Comparison of ENCODE assay signal across 21 mouse cellular contexts in genomic region chr11:59775435-59776148, GRCm38 (mm10). TPM values are rescaled to one million over a fixed set of nuclear protein-coding genes. Genes with fewer than 3 reads are reported as not detected.
DNase-seq lines count a peak whose midpoint lies in the region; ATAC-seq and TF ChIP-seq lines count a peak whose summit lies in the region.
"Had no signal": no experiment of that assay in that cellular context is flagged by ENCODE, and none has a peak within 500 bp of the region (broad histone marks: within the 10 kb centered on the region; RNA-seq: fewer than 3 reads in every experiment).

No protein-coding gene starts in this region.

- H3K36me3 ChIP-seq in hindbrain, postnatal 0 days (ENCODE audit: insufficient read depth, low read length): peaks cover 47% of the 10 kb centered on the region
- peaks cover 84% of the 10 kb centered on the region for H3K36me3 ChIP-seq in hindbrain, embryonic 13.5 days
- peaks cover 5% of the 10 kb centered on the region for H3K36me3 ChIP-seq in liver, embryonic 14.5 days (replicated peaks; ENCODE audit: control insufficient read depth, insufficient read depth, low read depth)

- H3K4me2 ChIP-seq in hindbrain, postnatal 0 days (ENCODE audit: low read depth, low read length): no peak overlapping the region
- H3K4me2 ChIP-seq in hindbrain, embryonic 13.5 days: no peak overlapping the region
- H3K4me2 ChIP-seq in liver, embryonic 14.5 days (ENCODE audit: low read depth): no peak overlapping the region
- H3K4me2 ChIP-seq: forebrain, embryonic 12.5 days; limb, embryonic 15.5 days had no signal

- no peak overlapping the region for H3K9ac ChIP-seq in hindbrain, postnatal 0 days (replicated peaks; ENCODE audit: low read length)
- no peak overlapping the region for H3K9ac ChIP-seq in hindbrain, embryonic 13.5 days
- no peak overlapping the region for H3K9ac ChIP-seq in liver, embryonic 14.5 days (replicated peaks)
- H3K9ac ChIP-seq: forebrain, embryonic 12.5 days; limb, embryonic 15.5 days had no signal

- TF ChIP-seq EP300 in liver, embryonic 14.5 days (IDR thresholded peaks at IDR 0.05; ENCODE audit: low read depth): no peak

- WGBS in hindbrain, postnatal 0 days: 79% methylated on average over 13 of the region's 13 CpGs
- WGBS in hindbrain, embryonic 13.5 days: 86% methylated on average over 13 of the region's 13 CpGs
- 89% methylated on average over 13 of the region's 13 CpGs for WGBS in liver, embryonic 14.5 days (ENCODE audit: insufficient replicate concordance)

- no peaks in the 10 kb centered on the region for H3K27me3 ChIP-seq in hindbrain, postnatal 0 days (ENCODE audit: insufficient read depth, low read length)
- H3K27me3 ChIP-seq in hindbrain, embryonic 13.5 days: no peaks in the 10 kb centered on the region
- H3K27me3 ChIP-seq in liver, embryonic 14.5 days (ENCODE audit: control insufficient read depth, insufficient read depth, low read length): no peaks in the 10 kb centered on the region
- H3K27me3 ChIP-seq: CH12.LX; forebrain, embryonic 12.5 days; limb, embryonic 15.5 days had no signal

- peak; percentile 31 for DNase-seq in hindbrain, postnatal 0 days (ENCODE audit: low spot score)
- DNase-seq in liver, embryonic 14.5 days (ENCODE audit: low read depth in 3 of 3, low spot score in 3 of 3): no peak
- DNase-seq in liver (no peak), ES-CJ7 (ENCODE audit: low read depth, low spot score) (peak; percentile 21)
- peak; percentile 11 for DNase-seq in brain, embryonic 14.5 days (ENCODE audit: low read depth)
- no peak for DNase-seq in embryo, embryonic 10.5 days (ENCODE audit: low spot score)
- DNase-seq in urinary bladder, postnatal 36 days (ENCODE audit: low spot score in 2 of 2): no peak
- DNase-seq: adrenal gland, adult 2 months; B cell, adult 2 months; cerebellum, adult 8-10 months; kidney, adult 18-20 months; kidney, postnatal 14 days had no signal

- H3K9me3 ChIP-seq in hindbrain, postnatal 0 days (ENCODE audit: low read length): no peaks in the 10 kb centered on the region
- H3K9me3 ChIP-seq in hindbrain, embryonic 13.5 days: no peaks in the 10 kb centered on the region
- H3K9me3 ChIP-seq in liver, embryonic 14.5 days (ENCODE audit: control insufficient read depth, low read length): no peaks in the 10 kb centered on the region
- H3K9me3 ChIP-seq: embryonic facial prominence, embryonic 10.5 days; forebrain, embryonic 12.5 days; heart, embryonic 10.5 days; hindbrain, embryonic 10.5 days; limb, embryonic 15.5 days had no signal

- no peak overlapping the region for H3K4me3 ChIP-seq in hindbrain, postnatal 0 days (ENCODE audit: low read length)
- no peak overlapping the region for H3K4me3 ChIP-seq in hindbrain, embryonic 13.5 days
- H3K4me3 ChIP-seq in liver, embryonic 14.5 days (ENCODE audit: insufficient read depth in 1 of 2, low read depth in 2 of 2, low read length in 2 of 2): no peak overlapping the region
- H3K4me3 ChIP-seq: embryonic facial prominence, embryonic 10.5 days; forebrain, embryonic 12.5 days; heart, embryonic 10.5 days; hindbrain, embryonic 10.5 days; limb, embryonic 15.5 days had no signal

- no peak overlapping the region for H3K27ac ChIP-seq in hindbrain, postnatal 0 days
- no peak overlapping the region for H3K27ac ChIP-seq in hindbrain, embryonic 13.5 days
- H3K27ac ChIP-seq in liver, embryonic 14.5 days: no peak overlapping the region
- H3K27ac ChIP-seq: embryonic facial prominence, embryonic 10.5 days; forebrain, embryonic 12.5 days; heart, embryonic 10.5 days; hindbrain, embryonic 10.5 days; limb, embryonic 15.5 days had no signal

- TF ChIP-seq POLR2A in brain, embryonic 14.5 days (IDR thresholded peaks at IDR 0.05; ENCODE audit: borderline replicate concordance, extremely low read depth, insufficient read depth, insufficient read length, poor library complexity, severe bottlenecking): no peak

- ATAC-seq in hindbrain, postnatal 0 days: no peak
- ATAC-seq in hindbrain, embryonic 13.5 days (ENCODE audit: low FRiP score): no peak
- no peak for ATAC-seq in liver, embryonic 14.5 days (ENCODE audit: insufficient read depth)

- TF ChIP-seq CTCF in hindbrain, postnatal 0 days (IDR thresholded peaks at IDR 0.05; ENCODE audit: low read depth): peak; percentile 44
- TF ChIP-seq CTCF in liver, embryonic 14.5 days (IDR thresholded peaks at IDR 0.05; ENCODE audit: low read depth): peak; percentile 14; the same call in 1 of the 2 replicates
- TF ChIP-seq CTCF in brain, embryonic 14.5 days (IDR thresholded peaks at IDR 0.05; ENCODE audit: borderline replicate concordance, extremely low read depth, insufficient read depth, insufficient read length): no peak

- H3K4me1 ChIP-seq in hindbrain, postnatal 0 days (ENCODE audit: insufficient read depth, low read length): no peaks in the 10 kb centered on the region
- H3K4me1 ChIP-seq in hindbrain, embryonic 13.5 days (replicated peaks): no peaks in the 10 kb centered on the region
- no peaks in the 10 kb centered on the region for H3K4me1 ChIP-seq in liver, embryonic 14.5 days (replicated peaks; ENCODE audit: control insufficient read depth in 2 of 2, insufficient read depth in 2 of 2, low read length in 1 of 2)
- H3K4me1 ChIP-seq: embryonic facial prominence, embryonic 10.5 days; forebrain, embryonic 12.5 days; hindbrain, embryonic 10.5 days; limb, embryonic 15.5 days had no signal

RNA-seq across cellular contexts. Expression of gene Pld6, which starts 11.9 kb away (rescaled TPM):
- total RNA-seq in hindbrain, postnatal 0 days (2014; rRNA removed): 10.9 and 16.0 TPM in 2 replicates
- 21.5 and 24.6 TPM in 2 replicates for polyA plus RNA-seq in hindbrain, postnatal 0 days (2015; fragmentation: Nextera tagmentation; extraction: Ambion mirVana)
- 4.7 and 5.0 TPM in 2 replicates for polyA plus RNA-seq in hindbrain, embryonic 13.5 days (2015; fragmentation: Nextera tagmentation; extraction: Ambion mirVana)
- 1.9 TPM in 2 replicates for polyA plus RNA-seq in liver, embryonic 14.5 days (2012; rRNA removed)
- 0.50 and 0.68 TPM in 2 replicates for polyA plus RNA-seq in liver, embryonic 14.5 days (2014; fragmentation: Nextera tagmentation; extraction: Ambion mirVana)
- polyA plus RNA-seq in brain, embryonic 14.5 days (2012; rRNA removed): 4.3 and 6.1 TPM in 2 replicates
- total RNA-seq: CH12.LX; gastrocnemius, adult 18-20 months; monocyte, adult 5-6 weeks had no signal

RNA-seq across cellular contexts. Expression of gene Flcn, which starts 34.2 kb away (rescaled TPM):
- 42.8 and 43.5 TPM in 2 replicates for total RNA-seq in hindbrain, postnatal 0 days (2014; rRNA removed)
- polyA plus RNA-seq in hindbrain, postnatal 0 days (2015; fragmentation: Nextera tagmentation; extraction: Ambion mirVana): 28.4 and 28.8 TPM in 2 replicates
- polyA plus RNA-seq in hindbrain, embryonic 13.5 days (2015; fragmentation: Nextera tagmentation; extraction: Ambion mirVana): 39.6 and 41.0 TPM in 2 replicates
- polyA plus RNA-seq in liver, embryonic 14.5 days (2012; rRNA removed): 10.8 and 11.1 TPM in 2 replicates
- 7.2 and 8.9 TPM in 2 replicates for polyA plus RNA-seq in liver, embryonic 14.5 days (2014; fragmentation: Nextera tagmentation; extraction: Ambion mirVana)
- polyA plus RNA-seq in brain, embryonic 14.5 days (2012; rRNA removed): 46.1 and 58.8 TPM in 2 replicates

Comparison
In these comparisons a context has a peak if more than half of its experiments do, and no peak if none do; other contexts are left out.
1. DNase-seq: peak in hindbrain, postnatal 0 days (single experiment), ES-CJ7 (single experiment) and brain, embryonic 14.5 days (single experiment); none in liver, embryonic 14.5 days (0 of 3), liver (single experiment), embryo, embryonic 10.5 days (single experiment) and urinary bladder, postnatal 36 days (0 of 2).